Mouse (Mus musculus) C2C12 (cell line): ENCODE data around the gene Sema4d.

ENCODE experiments used
- CEBPB ChIP-seq: IDR thresholded peaks from one replicate; pipeline ENCODE4 v1.6.1; 2011; ENCODE audit warnings: low read depth, mild to moderate bottlenecking, control low read depth, moderate library complexity
- CTCF ChIP-seq: IDR thresholded peaks from one replicate; pipeline ENCODE4 v1.5.1; 2011; ENCODE audit not compliant: control insufficient read depth, insufficient read depth, insufficient read length
- MYOD1 ChIP-seq: IDR thresholded peaks from one replicate; pipeline ENCODE4 v1.6.1; 2011; ENCODE audit warnings: low read depth; ENCODE audit not compliant: control insufficient read depth, insufficient read length
- MYOG ChIP-seq: IDR thresholded peaks from one replicate; pipeline ENCODE4 v1.6.1; 2011; ENCODE audit not compliant: control insufficient read depth, insufficient read length; ENCODE audit errors: extremely low read depth
- USF1 ChIP-seq: IDR thresholded peaks from one replicate; pipeline ENCODE4 v1.6.1; 2011; ENCODE audit warnings: low read depth, mild to moderate bottlenecking, control low read depth, moderate library complexity

DNA sequence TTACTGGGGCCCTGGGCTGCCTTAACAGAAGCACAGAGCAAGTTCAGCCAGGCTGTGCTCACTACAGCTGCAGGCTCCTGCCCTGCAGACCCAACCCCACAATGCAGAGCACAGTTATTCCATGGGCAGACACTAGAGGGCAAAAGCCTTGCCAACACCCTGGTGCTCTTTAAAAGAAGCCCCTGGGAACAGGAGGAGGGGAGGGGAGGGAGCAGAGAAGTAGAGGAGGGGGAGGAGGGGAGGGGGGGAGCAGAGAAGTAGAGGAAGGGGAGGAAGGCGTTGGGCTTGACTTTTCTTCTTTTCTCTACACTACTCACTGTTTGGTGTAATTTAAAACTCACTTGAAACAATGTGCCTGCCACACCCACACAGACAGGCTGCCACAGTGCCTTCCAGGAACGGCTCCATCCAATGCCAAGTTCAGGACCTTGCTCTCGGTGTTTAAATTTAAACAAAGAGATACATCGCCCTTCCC lies 63.6 kb downstream of the Sema4d start:
- TF ChIP-seq USF1 (no peak), CTCF (peak; percentile 16), MYOD1 (no peak), MYOG (no peak), CEBPB (no peak)
